Mouse (Mus musculus): ENCODE measurements around the gene Plxnc1.

DNA sequence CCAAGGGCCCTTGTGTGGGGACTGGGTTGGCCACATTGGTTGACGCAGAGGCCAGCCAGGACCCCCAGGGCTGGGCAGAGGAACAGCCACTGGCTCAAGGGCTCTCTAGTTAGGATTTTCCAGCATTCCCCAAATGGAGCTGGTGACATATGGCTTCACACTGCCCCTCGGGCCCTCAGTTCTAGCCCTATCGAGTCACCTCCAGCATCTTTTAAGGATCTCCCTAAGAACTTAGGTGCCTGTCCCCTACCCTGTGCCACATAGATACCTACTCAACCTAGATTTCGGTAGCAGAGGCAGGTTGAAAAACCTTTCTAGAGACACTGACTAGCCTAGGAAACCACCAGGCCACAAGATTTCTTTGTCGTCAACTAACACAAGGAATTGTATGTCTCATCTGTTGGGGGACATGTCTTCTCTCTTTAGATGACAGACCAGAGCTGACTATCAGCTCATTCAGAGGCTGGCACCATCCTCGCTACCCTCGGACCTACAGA is 115.9 kb downstream of the Plxnc1 start:
- TF ChIP-seq CTCF (IDR thresholded peaks at IDR 0.05; ENCODE audit: low read depth) = no peak
- TF ChIP-seq EP300 (IDR thresholded peaks at IDR 0.05; ENCODE audit: low read depth) = no peak

All from liver, embryonic 14.5 days (tissue).